Mouse (Mus musculus): ENCODE data around the gene Cpxm2.

Cpxm2 gene

GRCm38 (mm10) chr7:132154368-132154961 lies at the start of gene Cpxm2:
Gene Cpxm2, minus strand, starts transcription at chr7:132154739.
- DNase-seq (ENCODE audit: low spot score) = no peak

- no peak for DNase-seq (ENCODE audit: low spot score)
Observed at GRCm38 (mm10) chr7:132204073-132204612, 49.6 kb upstream of the Cpxm2 start.

- no peak for DNase-seq (ENCODE audit: low spot score)
Observed at GRCm38 (mm10) chr7:132199686-132200085, 45.1 kb upstream of the Cpxm2 start.

GRCm38 (mm10) chr7:132198806-132199205 lies 44.3 kb upstream of the Cpxm2 start:
- no peak for DNase-seq (ENCODE audit: low spot score)

GRCm38 (mm10) chr7:132197817-132198475 lies 43.4 kb upstream of the Cpxm2 start:
- no peak for DNase-seq (ENCODE audit: low spot score)

GRCm38 (mm10) chr7:132196581-132196980 lies 42.0 kb upstream of the Cpxm2 start:
- no peak for DNase-seq (ENCODE audit: low spot score)

GRCm38 (mm10) chr7:132193606-132194005 lies 39.1 kb upstream of the Cpxm2 start:
- no peak for DNase-seq (ENCODE audit: low spot score)

- no peak for DNase-seq (ENCODE audit: low spot score)
Observed at GRCm38 (mm10) chr7:132187456-132187855, 32.9 kb upstream of the Cpxm2 start.

GRCm38 (mm10) chr7:132183892-132184404 lies 29.4 kb upstream of the Cpxm2 start:
- no peak for DNase-seq (ENCODE audit: low spot score)

GRCm38 (mm10) chr7:132181586-132182198 lies 27.2 kb upstream of the Cpxm2 start:
- DNase-seq (ENCODE audit: low spot score) = no peak

GRCm38 (mm10) chr7:132181042-132181441 lies 26.5 kb upstream of the Cpxm2 start:
- DNase-seq (ENCODE audit: low spot score) = no peak

- no peak for DNase-seq (ENCODE audit: low spot score)
Observed at GRCm38 (mm10) chr7:132179049-132179448, 24.5 kb upstream of the Cpxm2 start.

- no peak for DNase-seq (ENCODE audit: low spot score)
Observed at GRCm38 (mm10) chr7:132174787-132175186, 20.2 kb upstream of the Cpxm2 start.

- DNase-seq (ENCODE audit: low spot score) = no peak
Observed at GRCm38 (mm10) chr7:132174296-132174695, 19.8 kb upstream of the Cpxm2 start.

- DNase-seq (ENCODE audit: low spot score) = peak; percentile 18
Observed at GRCm38 (mm10) chr7:132172220-132172619, 17.7 kb upstream of the Cpxm2 start.

- no peak for DNase-seq (ENCODE audit: low spot score)
Observed at GRCm38 (mm10) chr7:132171716-132172115, 17.2 kb upstream of the Cpxm2 start.

GRCm38 (mm10) chr7:132169419-132170169 lies 15.1 kb upstream of the Cpxm2 start:
- no peak for DNase-seq (ENCODE audit: low spot score)

- peak; percentile 42 for DNase-seq (ENCODE audit: low spot score)
Observed at GRCm38 (mm10) chr7:132167239-132167638, 12.7 kb upstream of the Cpxm2 start.

- DNase-seq (ENCODE audit: low spot score) = no peak
Observed at GRCm38 (mm10) chr7:132162254-132162653, 7.7 kb upstream of the Cpxm2 start.

GRCm38 (mm10) chr7:132158321-132159025 lies 3.9 kb upstream of the Cpxm2 start:
- no peak for DNase-seq (ENCODE audit: low spot score)

- peak; percentile 40 for DNase-seq (ENCODE audit: low spot score)
Observed at GRCm38 (mm10) chr7:132153725-132154147, 803 bp downstream of the Cpxm2 start.

Data from layer of hippocampus, adult 11-12 months (tissue).